Mouse (Mus musculus): ENCODE data around the gene Plscr2. TPM values are rescaled to one million over a fixed set of nuclear protein-coding genes. Genes with fewer than 3 reads are reported as not detected.

The Plscr2 gene
- polyA plus RNA-seq, 2 experiments = 0.16 to 0.46 TPM

DNA sequence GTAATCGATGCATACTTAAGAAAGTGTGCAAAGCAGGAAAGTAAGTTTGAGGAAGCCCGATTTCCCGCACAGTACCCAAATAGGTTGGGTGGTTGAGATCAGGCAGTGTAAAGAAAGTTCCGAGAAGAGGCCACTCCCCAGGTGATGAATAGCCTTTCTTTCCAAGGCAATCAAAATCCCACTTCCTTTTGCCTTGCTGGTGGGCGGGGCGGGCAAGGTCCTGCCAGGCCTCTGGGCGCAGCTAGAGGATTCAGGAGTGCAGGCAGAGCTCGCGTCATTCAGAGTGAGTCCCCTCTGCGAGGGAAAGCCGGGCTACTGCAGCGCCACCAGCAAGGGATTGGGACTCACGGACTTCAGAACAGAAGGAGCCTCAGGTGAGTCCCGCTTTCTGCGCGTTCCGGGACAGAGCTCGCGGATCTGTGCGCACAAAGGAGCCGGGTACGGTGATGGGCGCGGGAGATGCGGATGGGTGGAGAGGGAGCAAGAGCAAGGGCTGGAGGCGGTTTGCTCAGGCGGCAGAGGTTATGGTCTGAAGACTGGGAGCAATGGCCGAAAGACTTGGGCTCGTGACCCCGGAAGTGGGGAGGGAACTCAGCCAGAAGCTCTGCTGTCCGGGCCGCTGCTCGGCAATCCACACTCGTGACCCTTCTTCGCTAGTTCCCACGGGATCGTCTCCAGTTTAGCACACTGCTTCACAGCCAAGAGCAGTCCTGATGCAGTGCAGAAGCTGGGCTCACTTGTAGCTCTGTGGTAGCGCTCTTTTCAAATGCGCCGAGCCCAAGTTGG, 25.2 kb upstream of the Plscr2 start:
- Histone ChIP-seq H3K9me3 (ENCODE audit: control insufficient read depth, low read length) (no peaks in the 10 kb centered on the region), H3K36me3 (replicated peaks; ENCODE audit: control insufficient read depth, insufficient read depth, low read depth) (no peaks in the 10 kb centered on the region), H3K4me1 (replicated peaks; ENCODE audit: control insufficient read depth in 2 of 2, insufficient read depth in 2 of 2, low read length in 1 of 2) (peaks cover 2 to 17% of the 10 kb centered on the region in 2 experiments; a peak in 3 of 4 replicates), H3K4me3 (ENCODE audit: insufficient read depth in 1 of 2, low read depth in 2 of 2, low read length in 2 of 2) (peak overlapping the region; percentile 72 to 78), H3K27me3 (ENCODE audit: control insufficient read depth, insufficient read depth, low read length) (no peaks in the 10 kb centered on the region), H3K4me2 (ENCODE audit: low read depth) (peak overlapping the region; percentile 76), H3K27ac (peak overlapping the region; percentile 26), H3K9ac (replicated peaks) (peak overlapping the region; percentile 70)
- DNase-seq (ENCODE audit: low read depth in 3 of 3, low spot score in 3 of 3) (peak; percentile 17 to 46 (median 35)), ATAC-seq (ENCODE audit: insufficient read depth) (peak; percentile 77)
- TF ChIP-seq EP300 (IDR thresholded peaks at IDR 0.05; ENCODE audit: low read depth) (no peak), CTCF (IDR thresholded peaks at IDR 0.05; ENCODE audit: low read depth) (0 out of 2 replicates have a peak, but pooled peaks have one; percentile 18)
- WGBS (ENCODE audit: insufficient replicate concordance) = under 1% methylated on average over 40 of the region's 40 CpGs

- WGBS (ENCODE audit: insufficient replicate concordance) = 39% methylated on average over 5 of the region's 5 CpGs
- no peaks in the 10 kb centered on the region for H3K36me3 ChIP-seq (replicated peaks; ENCODE audit: control insufficient read depth, insufficient read depth, low read depth)
- H3K4me2 ChIP-seq (ENCODE audit: low read depth) = peak overlapping the region; percentile 45
- no peak overlapping the region for H3K9ac ChIP-seq (replicated peaks)
- H3K9me3 ChIP-seq (ENCODE audit: control insufficient read depth, low read length) = no peaks in the 10 kb centered on the region
- DNase-seq (ENCODE audit: low read depth in 3 of 3, low spot score in 3 of 3) = no peak
- TF ChIP-seq CTCF (IDR thresholded peaks at IDR 0.05; ENCODE audit: low read depth) = no peak
- TF ChIP-seq EP300 (IDR thresholded peaks at IDR 0.05; ENCODE audit: low read depth) = no peak
- no peak overlapping the region for H3K27ac ChIP-seq
- peaks cover 2 to 17% of the 10 kb centered on the region in 2 experiments; a peak in 3 of 4 replicates for H3K4me1 ChIP-seq (replicated peaks; ENCODE audit: control insufficient read depth in 2 of 2, insufficient read depth in 2 of 2, low read length in 1 of 2)
- ATAC-seq (ENCODE audit: insufficient read depth) = no peak
- H3K27me3 ChIP-seq (ENCODE audit: control insufficient read depth, insufficient read depth, low read length) = no peaks in the 10 kb centered on the region
- H3K4me3 ChIP-seq (ENCODE audit: insufficient read depth in 1 of 2, low read depth in 2 of 2, low read length in 2 of 2) = no peak overlapping the region
Observed at GRCm38 (mm10) chr9:92252718-92253117, 22.7 kb upstream of the Plscr2 start.

- H3K4me1 ChIP-seq (replicated peaks; ENCODE audit: control insufficient read depth in 2 of 2, insufficient read depth in 2 of 2, low read length in 1 of 2) = peaks cover 2 to 17% of the 10 kb centered on the region in 2 experiments; a peak in 3 of 4 replicates
- no peak for TF ChIP-seq CTCF (IDR thresholded peaks at IDR 0.05; ENCODE audit: low read depth)
- no peak for TF ChIP-seq EP300 (IDR thresholded peaks at IDR 0.05; ENCODE audit: low read depth)
- no peak overlapping the region for H3K27ac ChIP-seq
- H3K9me3 ChIP-seq (ENCODE audit: control insufficient read depth, low read length) = no peaks in the 10 kb centered on the region
- ATAC-seq (ENCODE audit: insufficient read depth) (peak; percentile 46; the same call in 1 of the 2 replicates), DNase-seq (ENCODE audit: low read depth in 3 of 3, low spot score in 3 of 3) (no peak)
- no peak overlapping the region; the same call in 1 of the 2 replicates for H3K9ac ChIP-seq (replicated peaks)
- no peak overlapping the region for H3K4me3 ChIP-seq (ENCODE audit: insufficient read depth in 1 of 2, low read depth in 2 of 2, low read length in 2 of 2)
- peak overlapping the region; percentile 45 for H3K4me2 ChIP-seq (ENCODE audit: low read depth)
- no peaks in the 10 kb centered on the region for H3K27me3 ChIP-seq (ENCODE audit: control insufficient read depth, insufficient read depth, low read length)
- H3K36me3 ChIP-seq (replicated peaks; ENCODE audit: control insufficient read depth, insufficient read depth, low read depth) = no peaks in the 10 kb centered on the region
- WGBS (ENCODE audit: insufficient replicate concordance) = 32% methylated on average over 10 of the region's 10 CpGs
Observed at GRCm38 (mm10) chr9:92253585-92254321, 21.6 kb upstream of the Plscr2 start.

GRCm38 (mm10) chr9:92260481-92261159, 14.8 kb upstream of the Plscr2 start:
- Histone ChIP-seq H3K27me3 (ENCODE audit: control insufficient read depth, insufficient read depth, low read length) (no peaks in the 10 kb centered on the region), H3K9me3 (ENCODE audit: control insufficient read depth, low read length) (no peaks in the 10 kb centered on the region), H3K9ac (replicated peaks) (no peak overlapping the region), H3K4me3 (ENCODE audit: insufficient read depth in 1 of 2, low read depth in 2 of 2, low read length in 2 of 2) (no peak overlapping the region), H3K4me1 (replicated peaks; ENCODE audit: control insufficient read depth in 2 of 2, insufficient read depth in 2 of 2, low read length in 1 of 2) (0 out of 4 replicates have a peak, but pooled peaks cover 0 to 1% of the 10 kb centered on the region in 2 experiments), H3K4me2 (ENCODE audit: low read depth) (no peak overlapping the region), H3K36me3 (replicated peaks; ENCODE audit: control insufficient read depth, insufficient read depth, low read depth) (no peaks in the 10 kb centered on the region), H3K27ac (no peak overlapping the region)
- DNase-seq (ENCODE audit: low read depth in 3 of 3, low spot score in 3 of 3) = no peak
- whole genome bisulfite sequencing (ENCODE audit: insufficient replicate concordance) = 42% methylated on average over 7 of the region's 7 CpGs
- ATAC-seq (ENCODE audit: insufficient read depth) = no peak
- TF ChIP-seq EP300 (IDR thresholded peaks at IDR 0.05; ENCODE audit: low read depth) (no peak), CTCF (IDR thresholded peaks at IDR 0.05; ENCODE audit: low read depth) (no peak)
